Mouse (Mus musculus): Measurements from ENCODE around the gene Robo3.

The Robo3 gene

DNA sequence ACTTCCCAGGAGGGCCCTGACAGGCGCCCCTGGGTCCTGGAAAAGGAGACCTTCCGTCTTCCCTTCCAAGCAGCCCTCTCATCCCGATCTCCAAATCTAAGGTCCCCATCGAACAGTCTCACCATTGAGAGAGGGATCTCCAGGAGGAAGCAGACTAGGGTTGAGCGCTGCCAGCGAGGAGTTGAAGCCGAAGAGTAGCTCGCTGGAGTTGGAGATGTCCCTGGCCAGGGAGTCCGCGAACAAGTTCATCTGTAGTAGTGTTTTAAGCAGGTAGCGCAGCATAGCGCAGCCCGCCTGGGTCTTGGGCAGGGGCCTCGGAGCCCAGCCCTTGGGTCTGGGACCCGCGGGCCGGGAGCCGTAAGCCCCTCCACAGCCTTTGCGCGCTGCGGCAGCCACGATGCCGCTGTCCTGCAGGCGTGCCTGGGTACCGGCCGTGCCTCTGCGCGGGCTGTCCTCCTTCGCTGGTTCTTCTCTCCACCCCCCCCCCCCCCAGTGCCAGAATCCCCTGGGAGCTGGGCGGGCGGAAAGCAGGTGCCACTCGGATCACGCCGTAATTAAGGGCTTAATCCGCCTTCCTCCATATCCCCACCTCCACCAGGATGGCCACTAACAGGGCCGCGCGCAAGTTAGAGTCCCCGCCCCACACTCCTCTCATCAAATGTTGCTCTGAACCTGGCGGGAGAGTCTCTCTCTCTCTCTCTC lies at the start of gene Robo3:
Robo3 (minus strand) TSS at position 527 of the 702 bp plus-strand sequence.
- DNase-seq (ENCODE audit: low read depth, low spot score) = no peak

DNA sequence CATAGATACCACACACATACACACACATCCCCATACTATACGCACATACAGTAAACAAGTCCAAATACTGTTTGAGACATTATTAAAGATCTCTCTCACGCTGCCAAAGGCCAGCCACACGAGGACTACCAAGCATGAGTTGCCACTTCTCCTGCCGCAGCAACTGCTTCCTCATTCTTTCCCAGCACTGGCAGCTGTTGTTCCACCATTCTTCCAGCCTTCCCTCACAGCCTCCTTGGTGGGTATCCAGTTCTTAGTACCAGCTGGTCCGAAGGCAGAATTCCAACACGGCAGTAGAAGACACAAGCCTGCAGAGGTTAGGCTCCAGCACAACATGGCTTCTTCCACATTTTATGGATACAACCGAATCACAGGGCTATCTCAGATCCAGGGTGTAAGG lies 41.9 kb upstream of the Robo3 start:
- DNase-seq (ENCODE audit: low read depth, low spot score) = no peak

GRCm38 (mm10) chr9:37473611-37474125 lies 40.6 kb upstream of the Robo3 start:
- DNase-seq (ENCODE audit: low read depth, low spot score) = no peak

GRCm38 (mm10) chr9:37462764-37463163 lies 29.7 kb upstream of the Robo3 start:
- DNase-seq (ENCODE audit: low read depth, low spot score) = no peak

GRCm38 (mm10) chr9:37461571-37461970 lies 28.5 kb upstream of the Robo3 start:
- no peak for DNase-seq (ENCODE audit: low read depth, low spot score)

- no peak for DNase-seq (ENCODE audit: low read depth, low spot score)
Observed at GRCm38 (mm10) chr9:37460961-37461340, 27.9 kb upstream of the Robo3 start.

- DNase-seq (ENCODE audit: low read depth, low spot score) = no peak
Observed at GRCm38 (mm10) chr9:37460043-37460960, 27.3 kb upstream of the Robo3 start.

- DNase-seq (ENCODE audit: low read depth, low spot score) = no peak
Observed at GRCm38 (mm10) chr9:37459665-37460042, 26.6 kb upstream of the Robo3 start.

GRCm38 (mm10) chr9:37457151-37457550 lies 24.1 kb upstream of the Robo3 start:
- no peak for DNase-seq (ENCODE audit: low read depth, low spot score)

- DNase-seq (ENCODE audit: low read depth, low spot score) = no peak
Observed at GRCm38 (mm10) chr9:37456481-37456910, 23.4 kb upstream of the Robo3 start.

DNA sequence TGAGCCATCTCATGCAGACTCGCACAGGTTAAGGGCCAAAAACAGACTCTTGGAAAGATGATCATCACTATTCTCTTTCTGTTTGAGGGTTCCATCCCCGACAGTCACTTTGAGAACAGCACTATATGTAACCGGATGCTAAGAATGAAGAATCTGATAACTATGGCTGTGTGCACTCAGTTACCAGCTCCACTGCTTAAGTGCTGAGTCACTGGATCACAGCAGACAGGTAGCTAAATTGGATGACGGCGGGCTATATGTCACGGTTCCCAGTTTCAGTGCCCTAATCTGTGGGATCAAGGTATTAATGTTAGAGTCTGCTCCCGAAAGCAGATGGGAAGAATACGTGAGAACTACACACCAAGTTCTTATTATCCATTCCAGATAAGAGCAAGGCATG lies 22.8 kb upstream of the Robo3 start:
- no peak for DNase-seq (ENCODE audit: low read depth, low spot score)

DNA sequence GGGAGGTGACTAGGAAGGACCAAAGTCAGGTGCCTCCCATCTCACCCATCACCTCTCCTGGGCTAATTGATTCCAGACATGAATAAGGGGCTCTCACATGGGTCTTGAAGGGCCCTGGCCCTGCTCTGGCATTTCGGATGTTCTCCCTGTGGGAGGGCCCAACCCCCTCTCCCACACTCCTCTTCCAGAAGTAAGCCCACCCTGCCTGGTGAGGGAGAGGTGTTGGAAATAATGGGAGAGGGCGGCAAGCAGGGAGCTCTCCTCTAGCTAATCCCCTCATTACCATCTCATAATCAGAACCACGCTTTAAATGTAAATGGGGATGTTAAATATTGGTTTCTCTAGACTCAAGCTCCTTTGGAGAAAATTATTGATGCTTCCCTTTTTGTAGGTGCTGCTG lies 21.9 kb upstream of the Robo3 start:
- no peak for DNase-seq (ENCODE audit: low read depth, low spot score)

- no peak for DNase-seq (ENCODE audit: low read depth, low spot score)
Observed at GRCm38 (mm10) chr9:37454011-37454492, 21.0 kb upstream of the Robo3 start.

GRCm38 (mm10) chr9:37453328-37453727 lies 20.3 kb upstream of the Robo3 start:
- no peak for DNase-seq (ENCODE audit: low read depth, low spot score)

GRCm38 (mm10) chr9:37452401-37452800 lies 19.4 kb upstream of the Robo3 start:
- DNase-seq (ENCODE audit: low read depth, low spot score) = no peak

GRCm38 (mm10) chr9:37437772-37438735 lies 5.0 kb upstream of the Robo3 start:
- no peak for DNase-seq (ENCODE audit: low read depth, low spot score)

DNA sequence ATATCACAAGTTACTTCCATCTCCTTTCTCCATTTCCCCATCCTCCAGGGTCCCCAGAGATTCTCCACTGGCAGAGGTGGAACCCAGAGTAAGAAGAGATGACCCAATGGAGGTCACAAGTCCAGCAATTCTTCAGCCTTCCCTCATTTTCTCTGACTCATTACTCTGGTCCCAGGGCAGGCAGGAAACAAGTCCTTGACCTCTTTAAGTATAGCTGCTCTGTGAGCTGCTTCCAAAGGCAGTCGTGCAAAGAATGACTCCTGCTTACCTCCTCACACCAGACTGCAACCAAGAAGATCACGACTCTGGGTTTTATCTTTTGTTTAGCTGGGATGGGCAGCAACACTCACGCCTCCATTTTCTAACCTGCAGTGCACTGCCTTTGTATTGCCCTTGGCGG lies 2.6 kb upstream of the Robo3 start:
- DNase-seq (ENCODE audit: low read depth, low spot score) = no peak

DNA sequence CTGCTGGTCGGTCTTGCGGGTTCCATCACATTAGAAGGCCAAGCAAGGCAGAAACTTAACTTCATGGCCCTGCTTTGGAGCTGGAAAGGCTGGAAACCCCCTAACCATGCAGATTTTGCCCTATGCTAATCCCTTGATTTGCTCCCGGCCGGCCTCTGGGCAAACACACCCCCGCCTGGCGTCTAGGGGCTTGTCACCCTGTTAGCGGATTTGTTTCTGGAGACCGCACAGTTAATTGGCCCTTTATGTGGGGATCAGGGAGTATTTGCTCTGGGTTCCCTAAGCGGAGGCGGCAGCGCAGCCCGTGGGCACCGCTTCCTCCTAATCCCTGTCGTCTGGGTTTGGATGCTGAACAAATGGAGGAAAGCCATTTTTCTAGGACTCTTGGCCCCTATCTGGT lies 1.9 kb upstream of the Robo3 start:
- no peak for DNase-seq (ENCODE audit: low read depth, low spot score)

DNA sequence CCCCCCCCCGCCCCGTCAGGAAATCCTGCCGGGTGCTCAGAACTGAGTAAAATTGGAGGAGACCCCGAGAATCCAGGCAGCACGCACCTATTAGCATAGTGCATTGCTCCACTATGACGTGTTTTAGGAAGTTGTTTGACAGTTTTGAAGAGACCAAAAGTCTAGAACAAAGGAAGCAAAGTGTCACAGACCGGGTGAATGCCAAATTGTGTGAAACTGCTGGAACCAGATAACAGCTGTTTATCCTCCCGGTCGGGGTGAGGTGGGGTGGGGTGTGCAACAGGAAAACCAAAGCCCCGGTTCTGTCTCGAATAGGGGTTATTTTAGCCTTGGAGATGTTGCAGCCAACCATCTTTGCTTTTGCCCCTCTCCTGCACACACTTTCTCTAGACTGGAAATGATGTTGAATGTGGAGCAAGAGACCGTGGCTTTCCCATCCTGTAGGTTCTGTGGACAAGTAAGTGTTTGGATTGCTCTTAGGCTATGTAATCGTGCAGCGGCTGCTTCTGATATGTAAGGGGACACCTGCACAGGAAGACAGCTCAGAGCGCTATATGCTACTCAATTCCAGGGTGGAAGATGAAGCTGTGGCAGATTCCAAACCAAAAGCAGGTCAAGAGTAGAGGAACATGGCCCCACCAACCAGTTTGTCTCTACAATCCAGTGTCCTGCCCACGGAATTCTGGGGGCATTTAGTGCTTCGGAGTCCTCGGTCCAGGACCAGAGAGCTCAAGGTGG lies 946 bp upstream of the Robo3 start:
- DNase-seq (ENCODE audit: low read depth, low spot score) = no peak

- no peak for DNase-seq (ENCODE audit: low read depth, low spot score)
Observed at GRCm38 (mm10) chr9:37432026-37432666, 900 bp downstream of the Robo3 start.
